Mouse (Mus musculus): Measurements from ENCODE around the gene Gsk3a. TPM values are rescaled to one million over a fixed set of nuclear protein-coding genes. Genes with fewer than 3 reads are reported as not detected.
A peak's percentile ranks its signal among the peaks of the same experiment; 100 is the strongest.

Gsk3a gene
- polyA plus RNA-seq, 1 experiment from 2014 or later = 15.9 TPM

DNA sequence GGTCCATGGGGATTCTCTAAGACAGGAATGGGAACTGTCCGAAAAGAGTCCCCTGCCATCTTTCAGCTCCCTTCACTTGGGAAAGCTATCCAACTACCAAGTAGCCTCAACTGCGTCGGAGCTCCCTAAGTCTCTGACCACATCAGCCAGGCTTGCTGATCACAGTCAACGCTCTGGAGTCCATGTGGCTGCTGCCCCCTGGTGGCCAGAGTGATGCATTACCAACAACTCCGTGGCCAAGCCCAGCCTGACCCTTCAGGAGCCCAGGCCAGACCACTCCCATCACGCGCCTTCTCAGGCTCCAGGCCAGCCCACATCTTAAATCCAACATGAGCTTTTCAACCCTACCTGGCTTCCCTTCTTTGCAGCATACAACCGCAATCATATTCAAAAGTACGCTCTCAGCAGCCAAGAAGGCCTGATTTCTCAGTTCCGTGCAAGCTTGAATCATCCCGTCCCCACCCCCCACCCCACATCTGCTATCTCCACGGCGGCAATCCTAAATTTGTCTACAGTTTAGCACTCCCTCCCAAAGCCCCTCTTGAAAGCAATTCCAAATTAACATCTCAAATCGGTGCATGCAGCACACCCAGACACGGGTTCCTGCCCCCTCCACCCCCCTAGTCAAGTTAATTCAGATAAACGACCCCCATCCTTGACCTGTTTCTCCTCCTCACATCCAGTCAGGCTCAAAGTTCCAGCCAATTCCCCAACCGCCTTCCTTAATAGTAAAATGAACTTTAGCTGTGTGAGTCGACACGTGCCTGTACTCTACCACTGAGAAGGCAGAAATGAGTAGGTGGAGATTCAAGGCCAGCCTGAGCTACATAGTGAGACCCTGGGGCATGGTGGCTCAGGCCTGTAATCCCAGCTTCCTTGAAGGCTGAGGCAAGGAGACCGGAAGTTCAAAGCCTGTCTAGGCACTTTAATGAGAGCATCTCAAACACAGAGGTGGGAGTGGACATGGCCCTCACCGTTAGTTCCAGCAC, 49.7 kb downstream of the Gsk3a start:
- H3K9me3 ChIP-seq = no peaks in the 10 kb centered on the region
- no peak overlapping the region for H3K27ac ChIP-seq
- 24% methylated on average over 21 of the region's 21 CpGs for WGBS
- peaks cover 19% of the 10 kb centered on the region for H3K27me3 ChIP-seq
- no peaks in the 10 kb centered on the region for H3K36me3 ChIP-seq
- no peak overlapping the region for H3K9ac ChIP-seq
- no peak overlapping the region for H3K4me2 ChIP-seq (replicated peaks)
- no peak overlapping the region for H3K4me3 ChIP-seq
- no peaks in the 10 kb centered on the region for H3K4me1 ChIP-seq
- 0 out of 2 replicates have a peak, but pooled peaks have one; percentile 64 for ATAC-seq (ENCODE audit: insufficient number of reproducible peaks, insufficient read depth, low FRiP score, low TSS enrichment)

DNA sequence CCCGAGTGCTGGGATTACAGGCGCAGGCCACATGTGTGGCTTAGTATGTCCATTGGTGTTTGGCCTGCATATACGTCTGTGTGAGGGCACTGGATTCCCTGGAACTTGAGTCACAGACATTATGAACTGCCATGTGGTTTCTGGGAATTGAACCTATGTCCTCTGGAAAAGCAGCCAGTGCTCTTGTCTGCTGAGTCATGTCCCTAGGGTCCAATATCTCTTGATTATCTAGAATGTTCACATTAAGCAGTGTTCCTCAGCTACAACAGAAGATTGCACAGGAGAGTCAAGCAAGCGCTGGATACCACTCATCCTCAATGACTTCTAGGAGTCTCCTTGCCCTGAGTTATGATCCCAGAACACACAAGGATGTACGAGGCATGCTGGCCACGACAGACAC, 53.6 kb downstream of the Gsk3a start:
- H3K4me3 ChIP-seq = no peak overlapping the region
- H3K4me1 ChIP-seq = peaks cover 9% of the 10 kb centered on the region; the same call in 1 of the 2 replicates
- H3K36me3 ChIP-seq = no peaks in the 10 kb centered on the region
- WGBS = 80% methylated on average over 6 of the region's 6 CpGs
- H3K4me2 ChIP-seq (replicated peaks) = no peak overlapping the region
- H3K27ac ChIP-seq = no peak overlapping the region
- no peak for ATAC-seq (ENCODE audit: insufficient number of reproducible peaks, insufficient read depth, low FRiP score, low TSS enrichment)
- H3K9ac ChIP-seq = no peak overlapping the region
- H3K27me3 ChIP-seq = peaks cover 58% of the 10 kb centered on the region
- no peaks in the 10 kb centered on the region for H3K9me3 ChIP-seq

DNA sequence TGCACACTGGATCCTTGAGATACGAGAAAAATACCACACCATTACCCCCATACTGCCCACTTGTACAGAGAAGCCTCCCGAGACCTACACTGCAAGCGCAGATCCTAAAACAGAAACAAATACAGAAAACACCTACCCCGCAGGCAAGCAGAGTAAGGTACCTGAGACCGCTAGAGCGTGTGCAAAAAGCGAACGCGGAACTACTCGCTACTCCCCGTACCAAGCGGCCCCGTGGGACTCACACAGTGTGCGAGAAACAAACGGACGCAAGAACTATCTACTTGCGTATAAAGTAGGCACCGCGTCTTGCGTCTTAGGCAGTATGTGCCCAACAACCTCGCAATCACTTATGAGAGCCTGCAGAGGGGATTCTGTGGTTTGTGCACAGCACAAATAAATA, 55.8 kb downstream of the Gsk3a start:
- Histone ChIP-seq H3K36me3 (no peaks in the 10 kb centered on the region), H3K4me3 (peak overlapping the region; percentile 16; the same call in 1 of the 2 replicates), H3K27ac (no peak overlapping the region), H3K27me3 (peaks cover 80% of the 10 kb centered on the region), H3K4me2 (replicated peaks) (peak overlapping the region; percentile 21; the same call in 1 of the 2 replicates), H3K9ac (0 out of 2 replicates have a peak overlapping the region, but pooled peaks have one; percentile 19), H3K4me1 (peaks cover 9% of the 10 kb centered on the region; the same call in 1 of the 2 replicates), H3K9me3 (no peaks in the 10 kb centered on the region)
- ATAC-seq (ENCODE audit: insufficient number of reproducible peaks, insufficient read depth, low FRiP score, low TSS enrichment) = no peak
- 4% methylated on average over 21 of the region's 21 CpGs for WGBS

DNA sequence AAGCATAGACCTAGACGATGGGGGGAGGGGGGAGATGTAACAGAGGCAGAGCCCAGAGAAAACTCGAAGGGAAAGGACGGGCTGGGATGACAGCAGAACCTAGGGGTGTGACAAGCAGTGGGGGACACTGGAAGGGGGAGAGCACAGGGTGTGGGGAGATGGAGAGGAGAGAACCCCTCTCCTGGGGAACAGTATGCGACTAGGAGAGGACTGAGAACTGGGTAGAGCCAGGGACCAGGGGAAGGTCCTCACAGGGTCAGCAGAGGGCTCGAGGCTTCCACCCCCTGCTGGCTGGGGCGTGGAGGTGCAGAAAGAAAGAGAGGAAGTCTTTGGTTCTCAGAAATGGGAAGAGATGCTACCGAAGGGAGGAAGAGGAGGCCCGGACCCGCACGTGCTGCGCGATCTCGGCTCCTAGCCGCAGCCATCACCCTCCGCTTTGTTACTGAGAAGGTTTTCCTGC, 56.3 kb downstream of the Gsk3a start:
- no peak overlapping the region for H3K27ac ChIP-seq
- peak overlapping the region; percentile 21; the same call in 1 of the 2 replicates for H3K4me2 ChIP-seq (replicated peaks)
- peak overlapping the region; percentile 16; the same call in 1 of the 2 replicates for H3K4me3 ChIP-seq
- peaks cover 9% of the 10 kb centered on the region; the same call in 1 of the 2 replicates for H3K4me1 ChIP-seq
- 1% methylated on average over 15 of the region's 15 CpGs for WGBS
- H3K9me3 ChIP-seq = no peaks in the 10 kb centered on the region
- H3K36me3 ChIP-seq = no peaks in the 10 kb centered on the region
- peaks cover 84% of the 10 kb centered on the region for H3K27me3 ChIP-seq
- 0 out of 2 replicates have a peak overlapping the region, but pooled peaks have one; percentile 19 for H3K9ac ChIP-seq
- peak; percentile 53; the same call in 1 of the 2 replicates for ATAC-seq (ENCODE audit: insufficient number of reproducible peaks, insufficient read depth, low FRiP score, low TSS enrichment)

DNA sequence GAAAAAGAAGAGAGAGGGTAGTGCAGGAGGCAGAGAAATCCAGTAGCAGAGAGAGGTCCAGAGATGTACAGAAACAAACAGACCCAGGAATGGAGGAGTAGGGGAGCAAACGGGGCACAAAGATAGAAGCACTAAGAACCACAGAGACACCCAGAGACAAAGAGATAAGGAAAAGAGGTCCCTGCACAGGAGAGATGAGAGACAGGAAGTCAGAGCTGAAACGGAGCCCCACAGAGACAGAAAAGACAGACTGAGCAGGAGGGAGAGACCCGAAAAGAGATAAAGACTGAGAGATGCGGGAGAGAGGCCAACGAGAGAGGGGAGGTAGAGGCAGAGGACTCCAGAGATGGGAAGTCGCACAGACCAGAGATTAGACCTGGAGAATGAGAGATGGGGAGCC, 57.1 kb downstream of the Gsk3a start:
- H3K36me3 ChIP-seq = no peaks in the 10 kb centered on the region
- H3K27ac ChIP-seq = no peak overlapping the region
- H3K9me3 ChIP-seq = no peaks in the 10 kb centered on the region
- WGBS = 5% methylated on average over 6 of the region's 6 CpGs
- ATAC-seq (ENCODE audit: insufficient number of reproducible peaks, insufficient read depth, low FRiP score, low TSS enrichment) = no peak
- peak overlapping the region; percentile 54 for H3K4me3 ChIP-seq
- H3K27me3 ChIP-seq = peaks cover 92% of the 10 kb centered on the region
- no peak overlapping the region for H3K9ac ChIP-seq
- peak overlapping the region; percentile 87; the same call in 1 of the 2 replicates for H3K4me2 ChIP-seq (replicated peaks)
- peaks cover 9% of the 10 kb centered on the region; the same call in 1 of the 2 replicates for H3K4me1 ChIP-seq

DNA sequence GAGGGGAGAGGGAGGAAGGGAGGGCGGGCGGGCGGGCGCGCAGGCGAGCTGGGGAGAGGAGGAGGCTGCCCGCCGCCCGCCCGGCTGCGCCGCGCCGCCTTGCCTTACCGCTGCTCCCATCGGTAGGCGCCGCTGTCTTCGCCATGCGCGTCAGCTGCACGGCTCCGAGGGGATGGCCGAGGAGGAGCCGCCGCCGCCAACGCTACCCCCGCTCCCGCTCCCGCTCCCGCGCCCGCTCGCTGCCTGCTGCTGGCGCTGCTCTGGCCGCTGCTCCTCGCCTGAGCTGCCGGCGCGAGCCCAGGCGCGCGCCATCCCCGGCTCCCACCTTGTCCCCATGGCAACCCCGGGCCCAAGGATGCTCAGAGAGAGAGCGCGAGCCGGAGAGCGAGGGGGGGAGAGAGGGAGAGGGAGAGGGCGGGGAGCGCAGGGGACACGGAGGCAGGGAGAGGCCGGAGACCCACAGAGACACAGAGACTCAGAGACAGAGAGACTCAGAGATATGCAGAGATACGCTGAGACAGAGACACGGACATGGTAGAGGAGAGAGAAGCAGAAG, 58.0 kb downstream of the Gsk3a start, which contains the start of gene Pou2f2:
TSS of gene Pou2f2 (minus strand) at position 121 of the 556 bp plus-strand sequence.
- under 1% methylated on average over 38 of the region's 56 CpGs for WGBS
- peak; percentile 84 for ATAC-seq (ENCODE audit: insufficient number of reproducible peaks, insufficient read depth, low FRiP score, low TSS enrichment)
- H3K27ac ChIP-seq = peak within 1 kb of the TSS; percentile 50; the same call in 1 of the 2 replicates
- H3K9ac ChIP-seq = peak within 1 kb of the TSS; percentile 59
- peak within 1 kb of the TSS; percentile 54 for H3K4me3 ChIP-seq
- H3K4me2 ChIP-seq (replicated peaks) = peak within 1 kb of the TSS; percentile 87
- H3K36me3 ChIP-seq = no peaks in the 10 kb centered on the region
- no peaks in the 10 kb centered on the region for H3K9me3 ChIP-seq
- H3K4me1 ChIP-seq = peaks cover 9% of the 10 kb centered on the region; the same call in 1 of the 2 replicates
- H3K27me3 ChIP-seq = peaks cover 91% of the 10 kb centered on the region

- no peaks in the 10 kb centered on the region for H3K36me3 ChIP-seq
- H3K27me3 ChIP-seq = peaks cover 93% of the 10 kb centered on the region
- H3K4me3 ChIP-seq = peak overlapping the region; percentile 54
- peak overlapping the region; percentile 50; the same call in 1 of the 2 replicates for H3K27ac ChIP-seq
- ATAC-seq (ENCODE audit: insufficient number of reproducible peaks, insufficient read depth, low FRiP score, low TSS enrichment) = peak; percentile 43; the same call in 1 of the 2 replicates
- peaks cover 9% of the 10 kb centered on the region; the same call in 1 of the 2 replicates for H3K4me1 ChIP-seq
- peak overlapping the region; percentile 87 for H3K4me2 ChIP-seq (replicated peaks)
- peak overlapping the region; percentile 44 for H3K9ac ChIP-seq
- H3K9me3 ChIP-seq = no peaks in the 10 kb centered on the region
- WGBS = 1% methylated on average over 56 of the region's 56 CpGs
Observed at GRCm38 (mm10) chr7:25178787-25179605, 58.7 kb downstream of the Gsk3a start.

GRCm38 (mm10) chr7:25178317-25178716, 59.3 kb downstream of the Gsk3a start:
- Histone ChIP-seq H3K36me3 (no peaks in the 10 kb centered on the region), H3K4me2 (replicated peaks) (peak overlapping the region; percentile 87), H3K4me3 (peak overlapping the region; percentile 54), H3K27ac (no peak overlapping the region), H3K4me1 (peaks cover 9% of the 10 kb centered on the region; the same call in 1 of the 2 replicates), H3K9ac (no peak overlapping the region), H3K27me3 (peaks cover 87% of the 10 kb centered on the region), H3K9me3 (no peaks in the 10 kb centered on the region)
- no peak for ATAC-seq (ENCODE audit: insufficient number of reproducible peaks, insufficient read depth, low FRiP score, low TSS enrichment)
- WGBS = 1% methylated on average over 17 of the region's 17 CpGs
